Mouse (Mus musculus) lung, embryonic 16.5 days (tissue): Measurements from ENCODE around the gene Stag2. TPM values are rescaled to one million over a fixed set of nuclear protein-coding genes. Genes with fewer than 3 reads are reported as not detected.
A peak's percentile ranks its signal among the peaks of the same experiment; 100 is the strongest.

Experiments used
- ATAC-seq: fragments of 200-750 bp; cut with Nextera tagmentation; 2 replicates; pipeline ENCODE4 v1.8.0; 2017; ENCODE audit warnings: low read depth, mild to moderate bottlenecking, moderate library complexity
- H3K27ac ChIP-seq: fragments of 300-500 bp; sonication (generic); 2 replicates; pipeline ENCODE4 v1.5.1; 2014; ENCODE audit warnings: mild to moderate bottlenecking, control low read depth, low read length
- H3K27me3 ChIP-seq: fragments of 300-500 bp; sonication (generic); 2 replicates; pipeline ENCODE4 v1.6.1; 2014; ENCODE audit warnings: low read depth, low read length, mixed read lengths; ENCODE audit not compliant: control insufficient read depth, insufficient read depth
- H3K36me3 ChIP-seq: fragments of 300-500 bp; sonication (generic); 2 replicates; pipeline ENCODE4 v1.6.1; 2014; ENCODE audit warnings: low read length; ENCODE audit not compliant: control insufficient read depth, insufficient read depth
- H3K4me1 ChIP-seq: fragments of 300-500 bp; sonication (generic); replicated peaks from 2 replicates; pipeline ENCODE4 v1.6.1; 2014; ENCODE audit warnings: low read length, mixed read lengths; ENCODE audit not compliant: control insufficient read depth, insufficient read depth
- H3K4me2 ChIP-seq: fragments of 300-500 bp; sonication (generic); 2 replicates; pipeline ENCODE4 v1.6.1; 2014; ENCODE audit warnings: low read depth, low read length, control low read depth
- H3K4me3 ChIP-seq: fragments of 300-500 bp; sonication (generic); 2 replicates; pipeline ENCODE4 v1.5.1; 2014; ENCODE audit warnings: mild to moderate bottlenecking, low read length, control low read depth
- H3K9ac ChIP-seq: fragments of 300-500 bp; sonication (generic); 2 replicates; pipeline ENCODE4 v1.6.1; 2014; ENCODE audit warnings: low read length, control low read depth
- H3K9me3 ChIP-seq: fragments of 300-500 bp; sonication (generic); 2 replicates; pipeline ENCODE4 v1.6.1; 2016; ENCODE audit warnings: low read length; ENCODE audit not compliant: control insufficient read depth
- WGBS: fragments of 180-500 bp; shearing (Covaris S2); extraction: QIAGEN DNeasy Blood & Tissue Kit; methylation state at CpG from one replicate; pipeline ENCODE4 v1.1.7; 2014; 5-methylcytosine and 5-hydroxymethylcytosine counted together
- polyA plus RNA-seq: library from polyadenylated mRNA; unstranded; fragments of >200 nt; fragmentation: Nextera tagmentation; extraction: Ambion mirVana; gene quantifications from 2 replicates; pipeline ENCODE4 v1.2.1, GENCODE M21; 2015

The Stag2 gene
- polyA plus RNA-seq, 1 experiment from 2014 or later = 54.6 TPM

- Histone ChIP-seq H3K4me3 (no peak overlapping the region), H3K4me1 (no peaks in the 10 kb centered on the region), H3K27me3 (no peaks in the 10 kb centered on the region), H3K4me2 (no peak overlapping the region), H3K9me3 (no peaks in the 10 kb centered on the region), H3K36me3 (no peaks in the 10 kb centered on the region), H3K9ac (no peak overlapping the region), H3K27ac (no peak overlapping the region)
- 79% methylated on average over 2 of the region's 2 CpGs for WGBS
- ATAC-seq = no peak
Measured at GRCm38 (mm10) chrX:42188825-42189426, 39.8 kb downstream of the Stag2 start.

GRCm38 (mm10) chrX:42194608-42195007 is 45.5 kb downstream of the Stag2 start:
- no peaks in the 10 kb centered on the region for H3K9me3 ChIP-seq
- H3K9ac ChIP-seq = no peak overlapping the region
- no peaks in the 10 kb centered on the region for H3K27me3 ChIP-seq
- ATAC-seq = no peak
- no peak overlapping the region for H3K4me2 ChIP-seq
- no peak overlapping the region for H3K27ac ChIP-seq
- no peak overlapping the region for H3K4me3 ChIP-seq
- H3K36me3 ChIP-seq = no peaks in the 10 kb centered on the region
- WGBS = 73% methylated on average over 3 of the region's 3 CpGs
- no peaks in the 10 kb centered on the region for H3K4me1 ChIP-seq

GRCm38 (mm10) chrX:42202482-42202881 is 53.4 kb downstream of the Stag2 start:
- Histone ChIP-seq H3K4me2 (no peak overlapping the region), H3K9ac (no peak overlapping the region), H3K4me1 (no peaks in the 10 kb centered on the region), H3K36me3 (no peaks in the 10 kb centered on the region; the same call in 1 of the 2 replicates), H3K9me3 (no peaks in the 10 kb centered on the region), H3K4me3 (no peak overlapping the region), H3K27ac (no peak overlapping the region), H3K27me3 (no peaks in the 10 kb centered on the region)
- no peak for ATAC-seq
- 86% methylated on average over 4 of the region's 4 CpGs for WGBS

GRCm38 (mm10) chrX:42215742-42216141 is 66.6 kb downstream of the Stag2 start:
- no peaks in the 10 kb centered on the region for H3K4me1 ChIP-seq
- H3K36me3 ChIP-seq = no peaks in the 10 kb centered on the region
- WGBS = 92% methylated on average over 1 of the region's 1 CpGs
- H3K27ac ChIP-seq = no peak overlapping the region
- ATAC-seq = no peak
- no peaks in the 10 kb centered on the region for H3K27me3 ChIP-seq
- no peaks in the 10 kb centered on the region for H3K9me3 ChIP-seq
- H3K9ac ChIP-seq = no peak overlapping the region
- H3K4me2 ChIP-seq = no peak overlapping the region
- H3K4me3 ChIP-seq = no peak overlapping the region

- no peak overlapping the region for H3K4me3 ChIP-seq
- H3K27ac ChIP-seq = no peak overlapping the region
- H3K4me1 ChIP-seq = no peaks in the 10 kb centered on the region
- no peaks in the 10 kb centered on the region for H3K9me3 ChIP-seq
- ATAC-seq = no peak
- H3K4me2 ChIP-seq = no peak overlapping the region
- H3K9ac ChIP-seq = no peak overlapping the region
- peaks cover 2% of the 10 kb centered on the region; the same call in 1 of the 2 replicates for H3K36me3 ChIP-seq
- no peaks in the 10 kb centered on the region for H3K27me3 ChIP-seq
- 88% methylated on average over 10 of the region's 10 CpGs for WGBS
Measured at GRCm38 (mm10) chrX:42250342-42250741, 101.2 kb downstream of the Stag2 start.

- H3K27ac ChIP-seq = no peak overlapping the region
- H3K9me3 ChIP-seq = no peaks in the 10 kb centered on the region
- ATAC-seq = no peak
- no peak overlapping the region for H3K9ac ChIP-seq
- H3K27me3 ChIP-seq = no peaks in the 10 kb centered on the region
- H3K4me3 ChIP-seq = no peak overlapping the region
- H3K36me3 ChIP-seq = 0 out of 2 replicates have a peak, but pooled peaks cover 3% of the 10 kb centered on the region
- H3K4me1 ChIP-seq = no peaks in the 10 kb centered on the region
- H3K4me2 ChIP-seq = no peak overlapping the region
Measured at GRCm38 (mm10) chrX:42272713-42273112, 123.6 kb downstream of the Stag2 start.

GRCm38 (mm10) chrX:42290215-42290614 is 141.1 kb downstream of the Stag2 start:
- Histone ChIP-seq H3K27me3 (no peaks in the 10 kb centered on the region), H3K9me3 (no peaks in the 10 kb centered on the region), H3K9ac (no peak overlapping the region), H3K4me1 (no peaks in the 10 kb centered on the region), H3K36me3 (no peaks in the 10 kb centered on the region), H3K4me2 (no peak overlapping the region), H3K4me3 (no peak overlapping the region), H3K27ac (no peak overlapping the region)
- ATAC-seq = no peak
- WGBS = 49% methylated on average over 3 of the region's 3 CpGs

GRCm38 (mm10) chrX:42315231-42315630 is 166.1 kb downstream of the Stag2 start:
- Histone ChIP-seq H3K9me3 (no peaks in the 10 kb centered on the region), H3K4me2 (no peak overlapping the region), H3K4me3 (no peak overlapping the region), H3K4me1 (no peaks in the 10 kb centered on the region), H3K36me3 (no peaks in the 10 kb centered on the region), H3K27ac (no peak overlapping the region), H3K9ac (no peak overlapping the region), H3K27me3 (no peaks in the 10 kb centered on the region)
- WGBS = 54% methylated on average over 3 of the region's 3 CpGs
- peak; percentile 98 for ATAC-seq

GRCm38 (mm10) chrX:42320424-42320823 is 171.3 kb downstream of the Stag2 start:
- ATAC-seq = no peak
- WGBS = 50% methylated on average over 5 of the region's 5 CpGs
- H3K4me2 ChIP-seq = no peak overlapping the region

More at GRCm38 (mm10) chrX:42320424-42320823, 171.3 kb downstream of the Stag2 start:
- Histone ChIP-seq H3K4me3 (no peak overlapping the region), H3K4me1 (no peaks in the 10 kb centered on the region; the same call in 1 of the 2 replicates), H3K27ac (no peak overlapping the region), H3K27me3 (no peaks in the 10 kb centered on the region), H3K9ac (no peak overlapping the region), H3K9me3 (no peaks in the 10 kb centered on the region), H3K36me3 (no peaks in the 10 kb centered on the region)
